Mouse (Mus musculus) monocyte, adult 5-6 weeks (primary cell): ENCODE data around the gene Myl4. TPM values are rescaled to one million over a fixed set of nuclear protein-coding genes. Genes with fewer than 3 reads are reported as not detected.

Experiments used
- total RNA-seq: library from RNA; stranded (forward); fragments of 200-1000, 200-491, 200-594 nt; gene quantifications from 3 replicates; pipeline ENCODE4 v1.2.3, GENCODE M21; 2017

The Myl4 gene
- total RNA-seq, 1 experiment from 2014 or later = 11.6 TPM

Other genes starting within 250 kb of the Myl4 start
- 46.2 to 72.5 TPM (median 48.9 TPM) in 3 replicates for gene Kansl1, start 81.8 kb upstream of the Myl4 start, total RNA-seq
- gene Cdc27, start within 50 bp of the Myl4 start, total RNA-seq = 25.5 to 39.0 TPM (median 33.4 TPM) in 3 replicates
- 17.2 to 45.7 TPM (median 24.2 TPM) in 3 replicates for gene Itgb3, start 57.3 kb downstream of the Myl4 start, total RNA-seq
- not detected in 3 replicates for gene Gm11639, start 135.0 kb downstream of the Myl4 start, total RNA-seq